Mouse (Mus musculus) embryonic facial prominence, embryonic 10.5 days (tissue): Measurements from ENCODE around the gene Sectm1b. TPM values are rescaled to one million over a fixed set of nuclear protein-coding genes. Genes with fewer than 3 reads are reported as not detected.
"Not testable (repeated sequence)": the region's sequence is repeated elsewhere in the genome, so short reads cannot be mapped to it uniquely, and the experiment has no call there.

Experiments used
- DNase-seq: peaks from one replicate; pipeline ENCODE4 v3.0.0-alpha.2; 2017; ENCODE audit warnings: low spot score
- H3K27ac ChIP-seq: fragments of 300-500 bp; sonication (generic); replicated peaks from 2 replicates; pipeline ENCODE4 v1.5.1; 2016; ENCODE audit warnings: mild to moderate bottlenecking
- H3K27me3 ChIP-seq: fragments of 300-500 bp; sonication (generic); replicated peaks from 2 replicates; pipeline ENCODE4 v1.6.1; 2016; ENCODE audit warnings: low read depth, mild to moderate bottlenecking; ENCODE audit not compliant: poor library complexity, severe bottlenecking
- H3K36me3 ChIP-seq: fragments of 300-500 bp; sonication (generic); replicated peaks from 2 replicates; pipeline ENCODE4 v1.6.1; 2016; ENCODE audit warnings: mild to moderate bottlenecking, moderate library complexity
- H3K4me1 ChIP-seq: fragments of 300-500 bp; sonication (generic); 2 replicates; pipeline ENCODE4 v1.6.1; 2016
- H3K4me3 ChIP-seq: fragments of 300-500 bp; sonication (generic); 2 replicates; pipeline ENCODE4 v1.5.1; 2016; ENCODE audit warnings: mild to moderate bottlenecking, moderate library complexity
- H3K9me3 ChIP-seq: fragments of 300-500 bp; sonication (generic); 2 replicates; pipeline ENCODE4 v1.6.1; 2016; ENCODE audit warnings: mild to moderate bottlenecking
- WGBS: fragments of 180-500 bp; shearing (Covaris S2); methylation state at CpG from one replicate; pipeline ENCODE4 v1.1.7; 2016; 5-methylcytosine and 5-hydroxymethylcytosine counted together
- polyA plus RNA-seq: library from polyadenylated mRNA; unstranded; fragments of >200 nt; fragmentation: Nextera tagmentation; extraction: Ambion mirVana; gene quantifications from 2 replicates; pipeline ENCODE4 v1.2.1, GENCODE M21; 2016

Gene Sectm1b
- not detected in 2 replicates for polyA plus RNA-seq

- no peaks in the 10 kb centered on the region for H3K27me3 ChIP-seq
- H3K4me1 ChIP-seq = peaks cover 8% of the 10 kb centered on the region; the same call in 1 of the 2 replicates
- H3K9me3 ChIP-seq = no peaks in the 10 kb centered on the region
- no peaks in the 10 kb centered on the region for H3K36me3 ChIP-seq
- DNase-seq = no peak
- no peak within 1 kb of the TSS for H3K4me3 ChIP-seq
- no peak within 1 kb of the TSS for H3K27ac ChIP-seq
- 69% methylated on average over 5 of the region's 5 CpGs for WGBS
Observed at GRCm38 (mm10) chr11:121063379-121063778, at the start of gene Sectm1b. TSS of gene Sectm1b (minus strand) at chr11:121063569.

GRCm38 (mm10) chr11:121112091-121112775 lies 48.9 kb upstream of the Sectm1b start:
- Histone ChIP-seq H3K9me3 (no peaks in the 10 kb centered on the region), H3K27me3 (no peaks in the 10 kb centered on the region), H3K4me3 (no peak overlapping the region), H3K4me1 (peaks cover 8% of the 10 kb centered on the region; the same call in 1 of the 2 replicates), H3K27ac (no peak overlapping the region), H3K36me3 (no peaks in the 10 kb centered on the region)
- DNase-seq = no peak
- whole genome bisulfite sequencing = 86% methylated on average over 5 of the region's 5 CpGs

- Histone ChIP-seq H3K27me3 (no peaks in the 10 kb centered on the region), H3K4me3 (no peak overlapping the region), H3K36me3 (no peaks in the 10 kb centered on the region), H3K9me3 (no peaks in the 10 kb centered on the region), H3K4me1 (peaks cover 8% of the 10 kb centered on the region; the same call in 1 of the 2 replicates), H3K27ac (no peak overlapping the region)
- DNase-seq = no peak
- 77% methylated on average over 1 of the region's 1 CpGs for WGBS
Observed at GRCm38 (mm10) chr11:121111601-121112000, 48.2 kb upstream of the Sectm1b start.

GRCm38 (mm10) chr11:121111051-121111450 lies 47.7 kb upstream of the Sectm1b start:
- Histone ChIP-seq H3K9me3 (no peaks in the 10 kb centered on the region), H3K27ac (no peak overlapping the region), H3K36me3 (no peaks in the 10 kb centered on the region), H3K4me1 (peaks cover 8% of the 10 kb centered on the region; the same call in 1 of the 2 replicates), H3K4me3 (no peak overlapping the region), H3K27me3 (no peaks in the 10 kb centered on the region)
- WGBS = 84% methylated on average over 3 of the region's 3 CpGs
- DNase-seq = no peak

- no peak overlapping the region for H3K4me3 ChIP-seq
- no peaks in the 10 kb centered on the region for H3K9me3 ChIP-seq
- H3K27me3 ChIP-seq = no peaks in the 10 kb centered on the region
- no peaks in the 10 kb centered on the region for H3K36me3 ChIP-seq
- H3K27ac ChIP-seq = no peak overlapping the region
- DNase-seq = no peak
- peaks cover 8% of the 10 kb centered on the region; the same call in 1 of the 2 replicates for H3K4me1 ChIP-seq
- WGBS = 28% methylated on average over 2 of the region's 2 CpGs
Observed at GRCm38 (mm10) chr11:121109986-121110385, 46.6 kb upstream of the Sectm1b start.

- WGBS = 73% methylated on average over 9 of the region's 9 CpGs
- H3K4me3 ChIP-seq = no peak overlapping the region
- H3K36me3 ChIP-seq = no peaks in the 10 kb centered on the region
- no peak for DNase-seq
- H3K4me1 ChIP-seq = peaks cover 8% of the 10 kb centered on the region; the same call in 1 of the 2 replicates
- no peaks in the 10 kb centered on the region for H3K9me3 ChIP-seq
- H3K27ac ChIP-seq = no peak overlapping the region
- no peaks in the 10 kb centered on the region for H3K27me3 ChIP-seq
Observed at GRCm38 (mm10) chr11:121108061-121108460, 44.7 kb upstream of the Sectm1b start.

GRCm38 (mm10) chr11:121107242-121107641 lies 43.9 kb upstream of the Sectm1b start:
- H3K27ac ChIP-seq, DNase-seq, H3K27me3 ChIP-seq, H3K36me3 ChIP-seq, H3K4me1 ChIP-seq, H3K4me3 ChIP-seq, H3K9me3 ChIP-seq: not testable (repeated sequence)
- WGBS = 71% methylated on average over 1 of the region's 1 CpGs

- H3K9me3 ChIP-seq = no peaks in the 10 kb centered on the region
Observed at GRCm38 (mm10) chr11:121101124-121101805, 37.9 kb upstream of the Sectm1b start.

GRCm38 (mm10) chr11:121100692-121101091 lies 37.3 kb upstream of the Sectm1b start:
- no peaks in the 10 kb centered on the region for H3K9me3 ChIP-seq
- DNase-seq = no peak
- H3K4me1 ChIP-seq = peaks cover 3% of the 10 kb centered on the region; the same call in 1 of the 2 replicates
- H3K27ac ChIP-seq = no peak overlapping the region
- H3K36me3 ChIP-seq = no peaks in the 10 kb centered on the region
- WGBS = 71% methylated on average over 7 of the region's 7 CpGs
- no peak overlapping the region for H3K4me3 ChIP-seq
- H3K27me3 ChIP-seq = no peaks in the 10 kb centered on the region

More at GRCm38 (mm10) chr11:121101124-121101805, 37.9 kb upstream of the Sectm1b start:
- Histone ChIP-seq H3K4me1 (peaks cover 3% of the 10 kb centered on the region; the same call in 1 of the 2 replicates), H3K27me3 (no peaks in the 10 kb centered on the region), H3K36me3 (no peaks in the 10 kb centered on the region), H3K27ac (no peak overlapping the region), H3K4me3 (no peak overlapping the region)
- WGBS = 89% methylated on average over 4 of the region's 4 CpGs
- no peak for DNase-seq

- Histone ChIP-seq H3K27ac (no peak overlapping the region), H3K27me3 (no peaks in the 10 kb centered on the region), H3K4me1 (peaks cover 3% of the 10 kb centered on the region; the same call in 1 of the 2 replicates), H3K4me3 (no peak overlapping the region), H3K36me3 (no peaks in the 10 kb centered on the region), H3K9me3 (no peaks in the 10 kb centered on the region)
- 76% methylated on average over 7 of the region's 7 CpGs for WGBS
- no peak for DNase-seq
Observed at GRCm38 (mm10) chr11:121099762-121100161, 36.4 kb upstream of the Sectm1b start.

GRCm38 (mm10) chr11:121092606-121093585 lies 29.5 kb upstream of the Sectm1b start:
- 89% methylated on average over 14 of the region's 14 CpGs for WGBS
- H3K9me3 ChIP-seq = no peaks in the 10 kb centered on the region
- no peak overlapping the region for H3K4me3 ChIP-seq
- no peak overlapping the region for H3K27ac ChIP-seq
- H3K36me3 ChIP-seq = no peaks in the 10 kb centered on the region
- H3K4me1 ChIP-seq = no peaks in the 10 kb centered on the region
- DNase-seq = no peak
- no peaks in the 10 kb centered on the region for H3K27me3 ChIP-seq

GRCm38 (mm10) chr11:121090943-121091342 lies 27.6 kb upstream of the Sectm1b start:
- Histone ChIP-seq H3K27ac (no peak overlapping the region), H3K27me3 (no peaks in the 10 kb centered on the region), H3K9me3 (no peaks in the 10 kb centered on the region), H3K4me3 (no peak overlapping the region), H3K4me1 (no peaks in the 10 kb centered on the region), H3K36me3 (no peaks in the 10 kb centered on the region)
- 72% methylated on average over 4 of the region's 4 CpGs for WGBS
- DNase-seq = no peak
